Mouse (Mus musculus) cerebellum, postnatal 25 days (tissue): Measurements from ENCODE around the gene Olfr1432.
"Not testable (repeated sequence)": the region's sequence is repeated elsewhere in the genome, so short reads cannot be mapped to it uniquely, and the experiment has no call there.

Source experiments
- DNase-seq, 2 experiments: peaks; one replicate each; pipeline ENCODE4 v3.0.0; 2021; ENCODE audit warnings: mixed read lengths in 2 of 2

The Olfr1432 gene

DNA sequence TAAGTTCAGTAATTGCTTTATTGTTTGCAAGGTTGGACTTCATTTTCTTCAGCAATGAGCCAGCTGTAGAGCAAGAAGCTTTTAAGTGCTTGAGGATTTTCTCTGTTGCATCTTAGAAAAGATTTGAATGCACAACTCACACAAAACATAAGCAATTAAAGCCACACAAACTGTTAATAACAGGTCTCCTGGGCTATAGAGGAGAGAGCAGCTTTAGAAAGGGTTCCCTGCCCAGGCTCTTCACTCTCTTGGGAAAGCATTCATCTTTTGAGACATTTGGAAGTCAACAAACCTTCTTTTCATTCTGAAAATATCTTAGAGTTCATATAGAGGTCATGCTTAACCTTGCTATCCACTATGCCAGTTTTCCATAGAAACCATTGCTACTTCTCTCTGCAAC is at the start of gene Olfr1432:
TSS of gene Olfr1432 (minus strand) at position 101 of the 400 bp plus-strand sequence.
- DNase-seq = not testable (repeated sequence)

DNA sequence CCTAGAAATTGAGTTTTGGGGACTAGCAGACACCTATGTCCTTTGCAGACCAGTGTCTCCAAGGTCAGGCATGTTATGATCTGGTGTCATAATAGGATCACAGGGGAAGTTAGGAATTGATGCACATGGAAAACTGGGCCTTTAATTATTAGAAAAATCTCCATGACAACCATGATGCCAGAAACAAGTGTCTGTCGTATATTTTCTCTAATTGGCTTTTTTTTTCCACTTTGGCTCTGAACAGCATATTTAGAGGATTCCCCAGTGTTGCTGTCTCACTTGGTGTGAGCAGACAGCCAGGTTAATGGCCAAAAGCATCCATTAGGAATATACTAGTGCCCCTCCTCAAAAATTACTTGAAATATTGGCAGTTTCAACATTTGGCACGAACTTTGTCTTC is 47.2 kb upstream of the Olfr1432 start, which contains the start of gene Olfr1434:
TSS of gene Olfr1434 (plus strand) at position 301 of the 400 bp plus-strand sequence.
- no peak for DNase-seq

DNA sequence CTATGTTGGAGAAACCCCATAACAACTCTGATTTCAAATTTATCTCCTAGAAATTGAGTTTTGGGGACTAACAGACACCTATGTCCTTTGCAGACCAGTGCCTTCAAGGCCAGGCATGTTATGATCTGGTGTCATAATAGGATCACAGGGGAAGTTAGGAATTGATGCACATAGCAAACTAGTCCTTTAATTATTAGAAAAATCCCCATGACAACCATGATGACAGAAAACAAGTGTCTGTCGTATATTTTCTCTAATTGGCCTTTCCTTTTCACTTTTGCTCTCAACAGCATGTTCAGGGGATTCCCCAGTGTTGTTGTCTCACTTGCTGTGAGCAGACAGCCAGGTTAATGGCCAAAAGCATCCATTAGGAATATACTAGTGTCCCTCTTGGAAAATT is 28.3 kb upstream of the Olfr1432 start, which contains the start of gene Olfr235:
TSS of gene Olfr235 (plus strand) at position 301 of the 400 bp plus-strand sequence.
- no peak for DNase-seq

DNA sequence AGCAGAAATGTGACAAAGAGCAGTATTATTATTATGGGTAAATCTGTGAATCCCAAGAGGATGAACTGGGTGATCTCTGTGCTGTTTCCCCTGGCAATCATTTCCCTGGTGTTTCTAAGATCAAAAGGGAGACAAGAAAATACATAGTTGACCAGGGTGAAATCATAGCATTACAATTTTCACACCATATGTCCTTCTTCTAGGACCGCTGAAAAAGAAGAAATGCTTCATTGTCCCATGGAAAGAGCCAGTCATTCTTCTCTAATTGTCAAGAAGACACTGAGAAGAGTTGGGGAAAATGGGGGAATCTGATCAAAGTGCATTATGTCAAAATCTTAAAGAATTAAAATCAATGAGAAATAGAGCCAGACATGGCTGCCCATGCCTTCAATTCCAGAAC is 9.2 kb upstream of the Olfr1432 start, which contains the start of gene Olfr262:
TSS of gene Olfr262 (minus strand) at position 101 of the 400 bp plus-strand sequence.
- no peak for DNase-seq

DNA sequence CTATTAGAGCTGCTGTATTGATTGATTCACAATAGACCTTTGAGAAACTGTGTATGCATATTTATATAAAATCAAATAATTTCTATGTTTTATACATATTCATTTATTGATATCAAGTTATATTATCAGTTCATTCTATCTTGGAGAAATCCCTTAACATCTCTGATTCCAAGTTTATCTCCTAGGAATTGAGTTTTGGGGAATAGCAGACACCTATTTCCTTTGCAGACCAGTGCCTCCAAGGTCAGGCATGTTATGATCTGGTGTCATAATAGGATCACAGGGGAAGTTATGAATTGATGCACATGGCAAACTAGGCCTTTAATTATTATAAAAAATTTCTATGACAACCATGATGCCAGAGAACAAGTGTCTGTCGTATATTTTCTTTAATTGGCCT is 32.1 kb downstream of the Olfr1432 start, which contains the start of gene Olfr1431:
TSS of gene Olfr1431 (plus strand) at position 301 of the 400 bp plus-strand sequence.
- DNase-seq = no peak

DNA sequence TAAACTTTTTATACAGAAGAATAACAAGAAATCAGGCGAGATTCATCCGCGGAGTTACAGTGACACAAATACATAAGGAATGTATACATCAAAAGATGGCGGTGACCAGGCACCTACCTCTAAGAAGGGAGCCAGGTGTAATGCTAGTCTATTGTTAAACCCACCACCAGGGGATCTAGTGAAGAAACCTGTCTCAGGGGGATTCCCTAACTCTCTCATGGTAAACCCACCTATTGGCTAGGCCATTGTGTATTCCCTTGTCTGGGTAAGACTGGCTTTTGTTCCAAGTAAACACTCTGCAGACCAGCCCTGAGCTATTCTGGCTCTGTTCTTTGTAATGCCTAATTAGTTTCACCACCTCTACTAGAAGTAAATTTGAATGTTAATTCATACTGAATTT is 33.3 kb downstream of the Olfr1432 start:
- DNase-seq = not testable (repeated sequence)
